Mouse (Mus musculus) kidney, postnatal 25 days (tissue): ENCODE data around the gene Gm21903.
"Not testable (repeated sequence)": the region's sequence is repeated elsewhere in the genome, so short reads cannot be mapped to it uniquely, and the experiment has no call there.

Experiments used
- DNase-seq, 2 experiments: peaks; one replicate each; pipeline ENCODE4 v3.0.0; 2021; ENCODE audit warnings: mixed read lengths in 2 of 2

Gm21903 gene

DNA sequence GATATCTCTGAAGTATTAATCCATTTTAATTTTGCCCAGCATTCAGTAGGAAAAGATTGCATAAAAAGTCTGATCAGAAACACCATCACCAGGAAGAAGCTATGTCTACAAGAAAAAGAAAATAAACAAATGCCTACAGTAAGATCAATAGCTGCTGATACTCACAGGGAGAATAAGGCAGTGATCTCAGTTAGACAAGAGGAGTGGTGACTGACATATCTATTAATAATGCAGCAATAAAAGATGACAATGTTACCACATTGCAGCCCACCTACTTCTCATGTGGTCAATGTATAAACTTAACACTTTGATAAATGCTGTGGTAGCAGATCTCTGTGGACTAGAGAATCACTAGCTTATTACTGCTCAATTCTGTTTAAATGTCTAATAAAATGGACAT is at the start of gene Gm21903:
TSS of gene Gm21903 (minus strand) at position 101 of the 400 bp plus-strand sequence.
- no peak for DNase-seq

DNA sequence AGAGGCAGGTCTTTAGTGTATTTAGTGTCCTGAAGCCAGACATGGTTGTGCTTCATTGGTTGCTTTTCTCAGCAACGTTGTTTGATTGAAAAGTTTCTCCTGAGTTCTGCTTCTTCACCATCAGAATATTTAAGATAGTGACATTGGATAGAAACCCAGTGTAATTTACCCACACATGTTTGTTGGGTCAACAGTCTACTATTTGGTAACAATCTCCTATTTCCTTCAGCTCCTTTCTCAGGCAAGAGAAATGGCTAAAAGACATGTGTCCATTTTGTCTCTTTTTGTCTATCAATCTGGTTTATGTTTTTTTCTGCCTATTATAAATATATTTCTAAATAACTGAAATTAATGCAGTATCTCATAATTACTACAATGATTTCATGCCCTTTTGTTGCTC is 33.8 kb upstream of the Gm21903 start, which contains the start of gene Esp23:
TSS of gene Esp23 (minus strand) at position 101 of the 400 bp plus-strand sequence.
- no peak for DNase-seq

DNA sequence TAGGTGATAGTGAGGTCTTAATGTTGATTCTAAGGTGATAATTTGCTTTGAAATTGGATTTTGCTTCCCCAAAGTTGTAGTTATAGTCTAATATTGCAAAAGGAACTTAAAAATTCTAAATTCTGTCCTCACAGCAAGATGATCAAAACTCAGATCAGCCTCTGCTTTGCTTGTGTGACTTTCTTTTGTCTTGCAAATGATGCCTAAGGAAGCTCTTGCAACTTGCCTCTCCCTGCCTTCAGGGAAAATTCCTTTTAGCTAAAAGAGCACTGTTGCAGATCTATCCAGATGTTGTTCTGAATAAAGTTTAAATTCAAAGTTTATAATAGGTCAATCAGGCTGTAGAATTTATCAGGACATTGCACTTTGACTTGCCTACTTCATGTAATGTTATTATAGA is 20.5 kb upstream of the Gm21903 start:
- no peak for DNase-seq

DNA sequence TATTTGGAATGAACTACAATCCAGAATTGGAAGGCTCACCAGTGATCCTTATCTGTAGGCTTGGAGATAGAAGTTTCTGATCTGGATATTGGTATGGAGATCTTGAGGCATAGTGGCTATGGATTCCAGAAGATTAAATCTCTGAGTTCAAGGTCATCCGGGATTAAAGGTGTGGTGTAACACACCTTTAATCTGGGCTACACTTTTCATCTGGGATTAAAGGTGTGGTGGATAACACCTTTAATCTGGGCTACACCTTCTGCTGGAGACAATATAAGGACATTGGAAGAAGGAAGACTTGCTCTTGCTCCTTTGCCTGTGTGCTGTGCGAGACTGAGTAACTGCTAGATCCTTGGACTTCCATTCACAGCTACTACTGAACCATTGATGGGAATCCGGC is 6.7 kb downstream of the Gm21903 start, which contains the start of gene Esp24:
TSS of gene Esp24 (plus strand) at position 301 of the 400 bp plus-strand sequence.
- not testable (repeated sequence) for DNase-seq

DNA sequence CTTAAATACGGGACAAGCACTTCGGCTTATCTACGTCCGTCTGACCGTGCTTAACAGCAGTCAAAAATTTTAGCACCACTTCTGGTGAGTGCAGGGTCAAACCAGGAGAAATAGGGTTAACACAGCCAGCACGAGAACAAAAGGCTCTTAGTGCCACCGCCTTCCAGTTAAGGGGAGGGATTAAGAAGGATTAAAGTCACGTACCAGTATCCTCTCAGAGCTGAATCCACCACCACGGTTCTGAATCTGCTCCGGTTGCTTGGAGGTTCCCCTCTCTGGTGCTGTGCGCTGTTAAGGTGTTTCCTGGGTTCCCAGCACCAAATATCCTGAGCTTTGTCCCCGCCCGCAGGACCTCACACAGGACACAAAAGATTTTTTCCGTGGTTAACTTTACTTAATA is 26.0 kb downstream of the Gm21903 start:
- DNase-seq: no peak

DNA sequence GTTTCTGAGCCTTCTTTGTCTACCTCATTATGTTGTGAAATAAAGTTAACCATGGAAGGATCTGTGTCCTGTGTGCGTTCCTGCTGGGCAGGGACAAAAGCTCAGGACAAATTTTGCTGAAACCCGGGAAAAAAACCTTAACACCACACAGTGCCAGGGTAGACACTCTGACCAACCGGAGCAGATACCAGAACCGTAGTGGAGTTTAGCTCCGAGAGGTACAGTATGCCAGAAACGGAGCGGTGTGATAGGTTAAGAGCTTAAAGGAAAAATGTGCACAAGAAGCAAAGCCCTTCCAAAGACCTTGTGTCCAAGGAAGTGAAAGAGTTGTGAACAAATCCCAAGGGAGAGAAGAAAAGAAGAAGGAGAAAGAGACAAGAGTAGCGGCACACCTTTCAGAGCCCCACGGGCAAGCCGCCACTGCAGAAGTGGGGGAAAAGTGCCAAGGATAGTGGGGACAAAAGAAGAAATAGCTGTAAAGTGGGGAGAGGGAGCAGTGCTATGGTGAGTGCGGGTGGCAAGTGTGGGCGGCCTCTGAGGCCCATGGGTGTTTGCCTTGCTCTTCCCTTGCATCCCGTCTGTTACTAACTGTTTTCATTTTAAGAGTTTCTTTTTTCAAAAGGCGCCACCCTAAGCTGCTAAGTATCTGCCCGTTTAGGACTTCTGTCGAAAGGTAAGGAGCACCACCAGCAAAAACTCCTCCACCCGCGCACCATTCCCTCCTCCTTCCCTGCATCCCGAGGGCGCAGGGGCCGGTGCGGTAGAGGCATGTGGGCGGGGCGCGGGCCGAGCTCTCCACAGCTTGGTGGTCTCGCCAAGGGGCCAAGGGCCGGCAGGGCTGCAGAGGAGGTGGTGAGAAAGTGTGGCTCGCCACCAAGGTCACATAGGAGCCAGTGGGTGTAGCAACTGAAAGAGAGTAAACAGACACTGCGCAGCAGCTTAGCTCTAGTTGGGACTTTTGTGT is 32.2 kb downstream of the Gm21903 start:
- no peak for DNase-seq

DNA sequence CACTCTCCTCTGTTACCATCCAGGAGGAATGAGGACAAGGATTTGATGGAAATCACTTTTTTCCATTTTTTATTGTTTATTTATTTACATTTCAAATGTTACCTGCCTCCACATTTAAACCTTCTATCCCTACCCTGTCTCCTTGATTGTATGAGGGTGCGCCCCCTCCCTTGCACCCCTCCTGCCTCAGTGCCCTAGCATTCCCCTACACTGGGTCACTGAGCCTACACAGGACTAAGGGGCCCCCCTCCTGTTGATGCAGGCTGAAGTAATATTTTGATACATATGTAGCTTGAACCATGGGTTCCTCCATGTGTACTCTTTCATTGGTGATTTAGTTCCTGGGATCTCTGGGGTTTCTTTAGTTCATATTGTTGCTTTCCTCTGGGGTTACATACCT is 33.3 kb downstream of the Gm21903 start:
- DNase-seq: no peak
